Mouse (Mus musculus) regulatory T cell (primary cell): ENCODE results near the gene Olfr1357.

Experiments used
- in situ Hi-C: fragments of 300-600 bp; cut with MboI, MseI; formaldehyde crosslinking; loops from one replicate; pipeline ENCODE4 v1.15.1; 2025; ENCODE audit warnings: high pct_unique_total_duplicates

Gene Olfr1357

DNA sequence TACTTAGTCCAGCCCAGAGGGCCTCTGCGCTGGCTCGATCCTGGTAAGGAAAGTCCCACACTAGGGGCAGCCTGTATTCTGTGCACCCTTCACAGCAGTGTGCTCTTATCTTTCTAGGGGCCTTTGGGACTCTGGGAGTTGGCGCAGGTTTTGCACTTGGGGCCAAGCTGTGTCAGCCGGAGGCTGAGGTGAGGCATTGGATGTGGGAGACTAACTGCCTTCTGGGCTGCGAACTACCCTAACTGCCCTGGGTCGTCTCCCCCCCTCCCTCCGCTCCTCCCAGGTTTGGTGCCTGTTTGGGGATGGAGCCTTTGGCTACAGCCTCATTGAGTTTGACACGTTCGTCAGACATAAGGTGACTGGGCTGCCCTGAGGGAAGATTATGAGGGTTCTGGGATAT lies 34.5 kb downstream of the Olfr1357 start:
- in situ Hi-C loops = loop anchor here (25.0 kb wide), 1 partner anchor 1479 kb away; no protein-coding TSS in a partner anchor

DNA sequence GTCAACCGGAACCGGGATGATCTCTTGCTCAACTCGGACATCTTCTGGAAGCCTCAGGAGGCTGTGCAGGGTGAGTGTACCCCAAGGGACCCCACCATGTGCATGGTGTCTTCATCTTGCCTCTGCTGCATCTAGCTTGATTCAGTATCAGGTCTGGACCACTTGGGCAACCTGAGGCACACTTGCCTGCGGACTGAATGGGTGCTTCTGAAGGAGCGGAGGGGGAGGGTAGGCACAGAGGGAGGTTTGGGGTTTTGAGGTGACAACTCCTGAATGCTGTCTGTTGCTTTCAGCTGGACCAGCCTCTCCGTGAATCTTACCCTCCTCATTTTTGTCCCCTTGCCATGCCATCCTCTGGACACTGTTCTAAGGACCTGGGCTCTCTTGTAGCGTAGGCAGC lies 36.8 kb downstream of the Olfr1357 start:
- in situ Hi-C loops = loop anchor here (25.0 kb wide), 1 partner anchor 1481 kb away; no protein-coding TSS in a partner anchor

DNA sequence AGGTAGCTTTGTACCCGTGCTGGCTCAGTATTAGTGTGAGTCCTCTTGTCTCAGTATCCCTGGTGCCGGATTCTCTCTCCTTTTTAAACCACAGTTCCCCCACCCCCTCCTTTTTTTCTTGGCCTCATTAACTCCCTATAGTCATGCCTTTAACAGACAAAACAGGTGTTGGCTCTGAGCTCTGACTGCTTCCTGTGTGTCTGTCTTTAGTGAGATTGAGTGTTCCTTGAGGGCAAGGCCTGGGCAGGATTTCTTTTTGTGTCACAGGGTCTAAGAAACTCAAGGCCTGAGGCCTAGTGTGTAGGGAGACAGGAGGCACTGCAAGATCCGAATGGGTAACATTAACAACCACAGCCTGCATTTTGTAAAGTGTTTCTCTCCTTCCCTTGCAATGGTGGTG lies 39.7 kb downstream of the Olfr1357 start:
- in situ Hi-C loops = loop anchor here (10.0 to 25.0 kb wide), 3 partner anchors 153 to 1484 kb away; partner anchors contain the start of genes Cdc34, Cstb and Gzmm

DNA sequence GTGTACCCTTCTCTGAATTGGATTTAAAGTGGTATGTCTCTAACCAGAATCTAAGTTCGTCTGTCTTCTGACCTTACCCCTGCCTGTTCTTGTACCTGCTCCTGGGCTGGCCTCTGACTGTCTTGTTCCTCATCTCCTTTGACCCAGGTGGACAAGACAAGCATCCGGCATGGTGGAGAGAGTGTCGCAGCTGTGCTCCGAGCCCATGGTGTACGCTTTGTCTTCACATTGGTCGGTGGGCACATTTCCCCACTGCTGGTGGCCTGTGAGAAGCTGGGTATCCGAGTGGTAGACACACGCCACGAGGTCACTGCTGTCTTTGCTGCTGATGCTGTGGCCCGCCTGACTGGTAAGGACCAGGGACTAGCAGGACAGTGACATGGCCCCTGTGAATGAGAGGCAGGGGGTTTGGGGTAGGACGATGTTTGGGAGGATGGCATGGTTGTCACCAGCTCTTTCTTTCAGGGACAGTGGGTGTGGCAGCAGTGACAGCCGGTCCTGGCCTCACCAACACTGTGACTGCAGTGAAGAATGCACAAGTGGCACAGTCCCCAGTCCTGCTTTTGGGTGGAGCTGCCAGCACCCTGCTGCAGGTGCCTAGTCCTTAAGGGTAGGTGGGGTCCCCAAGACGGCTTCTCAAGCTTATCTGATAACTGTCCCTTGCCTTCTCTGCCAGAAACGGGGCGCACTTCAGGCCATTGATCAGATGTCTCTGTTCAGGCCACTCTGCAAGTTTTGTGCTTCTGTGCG lies 41.3 kb downstream of the Olfr1357 start:
- in situ Hi-C loops = loop anchor here (10.0 to 25.0 kb wide), 3 partner anchors 152 to 1486 kb away; partner anchors contain the start of genes Cdc34, Cstb and Gzmm

DNA sequence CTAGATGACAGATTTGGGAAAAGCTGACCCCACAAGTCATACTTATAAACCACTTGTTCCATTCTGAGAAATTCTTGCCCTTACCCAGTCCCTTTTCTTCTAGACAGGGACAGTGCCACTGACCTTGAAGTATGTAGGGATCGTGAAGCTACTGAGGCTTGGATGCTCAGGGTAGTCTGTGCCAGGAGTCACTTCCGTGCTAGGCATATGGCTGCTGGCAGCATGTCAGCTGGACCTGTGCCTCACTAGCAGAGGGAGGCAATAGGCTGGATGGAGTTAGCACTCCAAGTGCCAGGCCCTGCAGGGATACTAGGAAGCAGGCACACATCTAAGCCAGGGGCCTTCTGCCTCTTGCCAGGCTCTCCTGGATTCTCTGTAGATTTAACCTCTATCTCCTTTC lies 42.2 kb downstream of the Olfr1357 start:
- in situ Hi-C loops = loop anchor here (10.0 to 25.0 kb wide), 3 partner anchors 151 to 1487 kb away; partner anchors contain the start of genes Cdc34, Cstb and Gzmm

DNA sequence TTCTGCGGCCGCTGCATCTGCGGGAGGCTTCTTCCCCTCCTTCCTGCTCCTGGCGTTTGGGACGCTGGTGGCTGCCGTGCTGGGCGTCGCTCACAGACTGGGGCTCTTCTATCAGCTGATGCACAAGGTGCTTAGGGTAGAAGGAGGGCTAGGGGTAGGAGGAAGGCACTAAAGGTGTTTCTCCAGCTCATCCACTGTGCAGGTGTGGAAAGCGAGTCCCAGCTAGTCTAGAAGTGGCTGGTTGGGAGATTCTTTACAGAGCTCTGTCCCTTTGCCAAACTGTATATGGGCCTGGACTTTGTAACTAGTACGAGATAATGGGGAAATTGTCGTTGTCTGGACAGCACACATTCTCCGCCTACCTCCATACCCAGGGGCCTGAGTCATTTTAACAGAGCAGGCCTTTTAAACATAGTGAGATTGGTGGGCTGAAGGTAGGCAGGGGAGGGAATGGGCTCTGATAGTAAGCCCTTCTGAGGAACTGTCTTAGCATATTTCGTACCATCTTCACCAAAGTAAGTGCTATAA lies 42.7 kb downstream of the Olfr1357 start:
- in situ Hi-C loops = loop anchor here (10.0 to 25.0 kb wide), 3 partner anchors 150 to 1487 kb away; partner anchors contain the start of genes Cdc34, Cstb and Gzmm

DNA sequence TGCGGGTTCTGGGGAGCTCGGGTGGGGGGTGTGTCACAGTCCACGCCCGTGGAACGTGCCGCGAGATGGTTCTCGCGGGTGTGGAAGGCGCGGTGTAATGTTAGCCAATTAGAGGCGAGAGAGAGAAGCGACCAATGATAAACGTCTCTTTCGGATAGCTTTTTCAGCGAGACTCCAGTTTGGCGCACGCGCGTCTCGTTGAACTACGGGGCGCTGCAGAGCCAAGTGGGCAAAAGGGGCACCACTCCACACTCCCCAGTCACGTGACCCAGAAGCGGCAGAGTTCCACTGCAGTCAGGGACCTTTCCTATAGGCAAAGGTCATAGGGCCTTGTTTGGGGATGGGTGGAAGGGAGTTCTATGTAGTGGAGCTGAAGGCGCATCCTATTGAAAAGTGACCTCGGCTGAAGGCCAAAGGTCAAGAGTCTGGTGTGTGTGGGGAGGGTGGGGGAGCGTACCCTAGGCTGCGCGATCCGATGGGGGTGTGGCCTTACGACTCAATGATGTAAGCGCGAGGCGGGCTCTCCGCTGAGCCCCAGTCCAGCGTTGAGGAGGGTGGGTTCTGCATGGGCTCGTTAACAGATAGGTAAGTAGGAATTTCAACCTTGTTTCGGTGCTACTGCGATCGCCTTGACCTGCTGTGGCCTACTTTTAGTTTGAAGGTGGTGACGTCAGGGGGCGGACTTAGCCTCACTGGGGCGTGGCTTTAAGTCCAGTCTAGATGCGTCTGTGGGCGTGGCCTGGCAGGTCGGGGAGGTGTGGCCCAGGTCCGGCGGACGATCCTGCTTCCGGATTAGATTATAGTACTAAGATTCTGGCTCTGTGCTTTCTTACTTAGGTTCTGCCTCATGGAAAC lies 43.4 kb downstream of the Olfr1357 start, which contains the start of gene Ilvbl:
TSS of gene Ilvbl (plus strand) at position 97 of the 855 bp plus-strand sequence.
- in situ Hi-C loops = loop anchor here (10.0 to 25.0 kb wide), 3 partner anchors 150 to 1488 kb away; partner anchors contain the start of genes Cdc34, Cstb and Gzmm

DNA sequence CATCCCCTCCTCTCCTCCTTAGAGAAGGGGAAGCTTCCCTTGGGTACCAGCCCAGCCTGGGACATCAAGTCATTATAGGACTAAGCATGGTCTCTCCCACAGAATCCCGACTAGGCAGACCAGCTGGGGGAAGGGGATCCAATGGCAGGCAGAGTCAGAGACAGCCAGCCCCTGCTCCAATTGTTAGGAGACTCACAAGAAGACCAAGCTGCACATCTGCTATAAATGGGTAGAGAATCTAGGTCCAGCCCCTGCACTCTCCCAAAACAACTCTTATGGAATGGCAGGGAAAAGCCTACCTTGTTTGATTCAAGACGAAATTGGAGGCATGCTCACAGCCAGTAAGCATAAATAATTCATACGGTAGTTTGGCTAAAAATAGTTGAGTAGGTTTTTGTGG lies 44.6 kb downstream of the Olfr1357 start:
- in situ Hi-C loops = loop anchor here (10.0 kb wide), 2 partner anchors 148 to 1112 kb away; partner anchors contain the start of genes Cdc34, Cstb and Gzmm

DNA sequence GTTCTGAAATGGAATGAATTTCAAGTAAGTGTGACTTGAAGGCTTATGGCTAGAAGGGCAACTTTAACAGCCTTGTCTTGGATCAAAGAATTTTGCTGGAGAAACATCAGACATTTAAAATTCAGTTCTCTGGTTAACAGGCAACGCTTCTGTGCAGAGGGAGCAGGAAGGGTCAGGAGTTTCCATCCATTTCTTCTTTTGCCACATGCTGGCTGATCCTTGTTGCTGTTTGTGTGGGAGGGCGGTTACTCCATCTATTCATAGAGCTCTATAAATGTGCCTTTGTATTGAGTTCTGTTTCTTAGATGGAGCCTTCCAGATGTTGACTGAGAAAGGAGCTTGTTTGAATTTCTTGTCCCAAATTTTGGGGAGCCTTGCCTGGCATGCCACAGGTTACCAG lies 47.0 kb downstream of the Olfr1357 start:
- in situ Hi-C loops = loop anchor here (10.0 kb wide), 2 partner anchors 146 to 1114 kb away; partner anchors contain the start of genes Cdc34, Cstb and Gzmm

DNA sequence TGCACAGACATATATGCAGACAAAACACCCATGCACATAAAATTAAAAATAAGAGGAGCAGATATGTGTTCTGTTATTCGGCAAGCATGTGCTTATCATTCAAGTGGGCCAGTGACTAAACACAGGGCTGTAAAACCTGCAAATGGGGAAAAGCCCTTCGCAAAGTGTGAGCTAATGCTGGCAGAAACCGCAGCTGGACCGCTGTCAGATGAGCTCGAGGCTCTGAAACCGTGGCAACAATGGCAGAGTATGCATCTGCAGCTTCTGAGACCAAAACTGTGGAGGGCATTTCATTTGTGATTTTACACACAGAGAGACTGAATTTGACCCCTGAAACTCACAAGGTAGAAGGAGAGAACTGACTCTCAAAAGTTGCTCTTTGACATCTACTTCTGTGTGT lies 47.5 kb downstream of the Olfr1357 start:
- in situ Hi-C loops = loop anchor here (10.0 kb wide), 2 partner anchors 146 to 1114 kb away; partner anchors contain the start of genes Cdc34, Cstb and Gzmm

DNA sequence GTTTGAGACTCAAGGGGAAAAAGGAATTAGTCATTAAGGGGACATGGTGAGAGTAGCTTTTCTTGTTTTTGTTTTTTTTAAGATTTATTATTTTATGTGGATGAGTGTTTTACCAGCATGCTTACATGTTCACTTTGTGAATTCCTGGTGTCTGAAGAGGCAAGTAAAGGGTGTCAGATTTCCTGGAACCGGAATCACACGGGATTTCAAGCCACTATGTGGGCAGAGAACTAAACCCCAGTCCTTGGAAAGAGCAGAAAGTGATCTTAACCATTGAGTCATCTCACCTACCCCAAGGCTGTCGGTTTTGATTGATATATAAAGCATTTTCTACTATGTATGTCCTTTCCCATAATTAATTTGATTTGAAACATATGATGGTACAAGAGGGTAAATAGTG lies 48.2 kb downstream of the Olfr1357 start:
- in situ Hi-C loops = loop anchor here (10.0 kb wide), 2 partner anchors 145 to 1115 kb away; partner anchors contain the start of genes Cdc34, Cstb and Gzmm

DNA sequence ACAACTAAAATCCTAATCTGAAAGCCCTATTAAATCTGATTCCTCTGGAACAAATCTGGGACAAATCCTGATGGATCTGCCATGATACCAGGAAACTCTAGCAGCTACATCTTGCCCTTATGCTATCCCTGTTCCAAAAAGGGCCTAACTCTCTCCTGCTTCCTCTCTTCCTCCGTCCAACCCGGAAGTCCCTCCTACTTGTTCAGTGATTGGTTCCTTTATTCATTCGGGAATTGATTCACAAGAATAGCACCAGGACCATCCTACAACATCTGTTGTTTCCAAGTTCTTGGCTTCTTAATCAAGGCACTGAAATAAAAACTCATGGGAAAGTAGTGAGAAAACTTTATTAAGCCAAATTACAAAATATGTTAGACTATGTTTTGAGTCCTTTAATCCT lies 48.7 kb downstream of the Olfr1357 start:
- in situ Hi-C loops = no loop called here

DNA sequence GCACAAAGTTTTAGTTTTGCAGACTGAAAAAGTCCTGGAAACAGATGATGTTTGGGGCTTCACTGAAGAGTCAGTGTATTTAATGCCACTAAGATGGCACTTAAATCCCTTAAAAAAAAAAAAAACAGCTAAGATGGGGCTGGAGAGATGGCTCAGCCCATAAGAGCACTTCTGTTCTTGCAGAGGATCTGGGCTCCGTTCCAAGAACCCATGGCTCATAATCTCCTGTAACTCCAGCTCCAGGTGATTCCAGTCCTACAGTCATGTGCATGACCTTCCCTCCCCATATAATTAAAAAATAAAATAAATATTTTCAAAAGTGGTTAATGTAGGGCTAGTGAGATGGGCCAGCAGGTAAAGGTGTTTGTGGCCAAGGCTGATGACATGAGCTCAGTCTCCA lies 52.8 kb downstream of the Olfr1357 start:
- in situ Hi-C loops = no loop called here
